12 mouse cellular contexts compared by ENCODE assay signal in genomic region chr2:150664152-150664920, GRCm38 (mm10). TPM values are rescaled to one million over a fixed set of nuclear protein-coding genes. Genes with fewer than 3 reads are reported as not detected.
DNase-seq lines count a peak whose midpoint lies in the region; ATAC-seq and TF ChIP-seq lines count a peak whose summit lies in the region.
"Had no signal": no experiment of that assay in that cellular context is flagged by ENCODE, and none has a peak within 500 bp of the region (broad histone marks: within the 10 kb centered on the region; RNA-seq: fewer than 3 reads in every experiment).

No protein-coding gene starts in this region.

- H3K9ac ChIP-seq in heart, adult 2 months (ENCODE audit: low read depth, low read length): peak overlapping the region; percentile 27; the same call in 1 of the 2 replicates
- H3K9ac ChIP-seq in stomach, embryonic 16.5 days (ENCODE audit: low read length): no peak overlapping the region
- H3K9ac ChIP-seq: embryonic facial prominence, embryonic 13.5 days; limb, embryonic 15.5 days had no signal

- 66% methylated on average over 5 of the region's 5 CpGs for WGBS in heart, adult 2 months
- 67% methylated on average over 5 of the region's 5 CpGs for WGBS in stomach, embryonic 16.5 days

- H3K4me1 ChIP-seq in heart, adult 2 months (ENCODE audit: control insufficient read depth, insufficient read depth, low read length): peaks cover 20% of the 10 kb centered on the region
- peaks cover 30% of the 10 kb centered on the region for H3K4me1 ChIP-seq in stomach, embryonic 16.5 days (ENCODE audit: control insufficient read depth, insufficient read depth, low read length)

- no peak overlapping the region for H3K4me2 ChIP-seq in stomach, embryonic 16.5 days (ENCODE audit: low read depth, low read length)
- H3K4me2 ChIP-seq: limb, embryonic 15.5 days had no signal

- no peaks in the 10 kb centered on the region for H3K27me3 ChIP-seq in heart, adult 2 months (ENCODE audit: control insufficient read depth, insufficient read depth, low read length)
- H3K27me3 ChIP-seq in stomach, embryonic 16.5 days (ENCODE audit: control insufficient read depth, insufficient read depth, low read length): no peaks in the 10 kb centered on the region

- peak overlapping the region; percentile 84 for H3K27ac ChIP-seq in heart, adult 2 months
- H3K27ac ChIP-seq in layer of hippocampus, adult 2 months: peak overlapping the region; percentile 78
- H3K27ac ChIP-seq in stomach, embryonic 16.5 days (ENCODE audit: low read length): peak overlapping the region; percentile 68

- no peak for TF ChIP-seq POLR2A in heart, adult 2 months (IDR thresholded peaks at IDR 0.05; ENCODE audit: insufficient read depth, low read depth, low read length)

- no peak for ATAC-seq in stomach, embryonic 16.5 days (ENCODE audit: insufficient read depth, low FRiP score)

- TF ChIP-seq EP300 in heart, adult 2 months (IDR thresholded peaks at IDR 0.05; ENCODE audit: insufficient read depth, low read depth, low read length): no peak

- H3K79me2 ChIP-seq in heart, adult 2 months (replicated peaks; ENCODE audit: control insufficient read depth, insufficient read depth, low read length): no peaks in the 10 kb centered on the region; the same call in 1 of the 2 replicates

- no peaks in the 10 kb centered on the region for H3K9me3 ChIP-seq in stomach, embryonic 16.5 days (replicated peaks; ENCODE audit: control insufficient read depth, low read length)
- H3K9me3 ChIP-seq: embryonic facial prominence, embryonic 13.5 days; limb, embryonic 15.5 days had no signal

- TF ChIP-seq CTCF in heart, adult 2 months (IDR thresholded peaks at IDR 0.05): no peak
- no peak for TF ChIP-seq CTCF in layer of hippocampus, adult 2 months (conservative IDR thresholded peaks at IDR 0.05)

- intact Hi-C loops in heart, adult 2 months (cut with DNase I): loop anchor here (5.0 kb wide), 1 partner anchor 123 kb away; the partner anchor contains the start of gene Pygb

- H3K4me3 ChIP-seq in heart, adult 2 months: no peak overlapping the region
- no peak overlapping the region for H3K4me3 ChIP-seq in layer of hippocampus, adult 2 months
- H3K4me3 ChIP-seq in stomach, embryonic 16.5 days (replicated peaks; ENCODE audit: low read length): no peak overlapping the region
- H3K4me3 ChIP-seq: embryonic facial prominence, embryonic 13.5 days; limb, embryonic 15.5 days had no signal

- peaks cover 34% of the 10 kb centered on the region; the same call in 1 of the 2 replicates for H3K36me3 ChIP-seq in heart, adult 2 months (ENCODE audit: control insufficient read depth, insufficient read depth, low read length)
- H3K36me3 ChIP-seq in stomach, embryonic 16.5 days (ENCODE audit: control insufficient read depth, insufficient read depth, low read length): no peaks in the 10 kb centered on the region
- H3K36me3 ChIP-seq: embryonic facial prominence, embryonic 13.5 days; limb, embryonic 15.5 days had no signal

- DNase-seq in heart, adult 2 months: no peak
- no peak for DNase-seq in heart, adult 8-10 months (ENCODE audit: low spot score)
- no peak for DNase-seq in layer of hippocampus, adult 2 months (ENCODE audit: low spot score in 2 of 2)
- DNase-seq in layer of hippocampus, postnatal 36 days: no peak
- DNase-seq in kidney, postnatal 25 days: peak; percentile 42 to 44
- DNase-seq in lung, postnatal 14 days: no peak
- no peak for DNase-seq in thymus, postnatal 14 days
- DNase-seq: gastrocnemius, postnatal 25 days had no signal

RNA-seq across cellular contexts. Expression of gene Acss1, which starts 4.0 kb away (rescaled TPM):
- 100 to 1,000 TPM; 256 to 332 TPM for total RNA-seq in heart, adult 2 months (2021)
- polyA plus RNA-seq in heart, adult 2 months (2012; rRNA removed): 301 and 494 TPM in 2 replicates
- total RNA-seq in heart, adult 8-10 months (2022): 100 to 1,000 TPM; 259 to 343 (median 275) TPM
- total RNA-seq in layer of hippocampus, adult 2 months (2021): 10 to 100 TPM; 26.4 to 26.8 TPM
- total RNA-seq in layer of hippocampus, postnatal 36 days (2021): 10 to 100 TPM; 22.7 to 29.9 TPM
- 42.0 and 56.4 TPM in 2 replicates for polyA plus RNA-seq in stomach, embryonic 16.5 days (2015; fragmentation: Nextera tagmentation; extraction: Ambion mirVana)

RNA-seq across cellular contexts. Expression of gene Vsx1, which starts 24.8 kb away (rescaled TPM):
- total RNA-seq in heart, adult 2 months (2021): under 1 TPM; 0.10 to 0.14 TPM
- not detected in 2 replicates for polyA plus RNA-seq in heart, adult 2 months (2012; rRNA removed)
- total RNA-seq in heart, adult 8-10 months (2022): under 1 TPM; 0.09 to 0.13 (median 0.12) TPM
- under 1 TPM in 1 of 2 experiments, not detected in 1; 0.12 TPM for total RNA-seq in layer of hippocampus, adult 2 months (2021)
- total RNA-seq in layer of hippocampus, postnatal 36 days (2021): under 1 TPM in 1 of 2 experiments, not detected in 1; 0.10 TPM
- not detected in 2 replicates for polyA plus RNA-seq in stomach, embryonic 16.5 days (2015; fragmentation: Nextera tagmentation; extraction: Ambion mirVana)
- total RNA-seq: gastrocnemius, postnatal 25 days had no signal
- polyA plus RNA-seq: embryonic facial prominence, embryonic 13.5 days; limb, embryonic 15.5 days; stomach, embryonic 14.5 days had no signal

RNA-seq across cellular contexts. Expression of gene Apmap, which starts 56.0 kb away (rescaled TPM):
- 10 to 100 TPM; 52.6 to 56.9 TPM for total RNA-seq in heart, adult 2 months (2021)
- 37.5 and 59.4 TPM in 2 replicates for polyA plus RNA-seq in heart, adult 2 months (2012; rRNA removed)
- 10 to 100 TPM; 46.6 to 68.1 (median 52.7) TPM for total RNA-seq in heart, adult 8-10 months (2022)
- total RNA-seq in layer of hippocampus, adult 2 months (2021): 10 to 100 TPM; 56.7 to 57.2 TPM
- total RNA-seq in layer of hippocampus, postnatal 36 days (2021): 10 to 100 TPM; 49.4 to 58.6 TPM
- polyA plus RNA-seq in stomach, embryonic 16.5 days (2015; fragmentation: Nextera tagmentation; extraction: Ambion mirVana): 42.1 and 43.2 TPM in 2 replicates

Comparison
In these comparisons a context has a peak if more than half of its experiments do, and no peak if none do; other contexts are left out.
1. DNase-seq: peak in kidney, postnatal 25 days (2 of 2); none in heart, adult 2 months (0 of 2), heart, adult 8-10 months (single experiment), layer of hippocampus, adult 2 months (0 of 2), layer of hippocampus, postnatal 36 days (0 of 2), lung, postnatal 14 days (single experiment) and thymus, postnatal 14 days (single experiment).
2. RNA of gene Acss1, which starts 4.0 kb away (total RNA-seq): 256 to 332 TPM in heart, adult 2 months and 259 to 343 TPM in heart, adult 8-10 months; 22.7 to 29.9 TPM in layer of hippocampus, postnatal 36 days and 26.4 to 26.8 TPM in layer of hippocampus, adult 2 months; every median in the first group is over 4 times any median in the second.
3. Peak in every context shown above with its lines, with median percentiles within 50 percentile points of each other: H3K27ac ChIP-seq.